Mouse (Mus musculus) ZHBTc4 (cell line): ENCODE results near the gene Rdh5.

ENCODE experiments used
- DNase-seq: peaks from one replicate; pipeline ENCODE4 v3.0.0-alpha.2; 2011; ENCODE audit warnings: low read depth, low spot score

The Rdh5 gene

GRCm38 (mm10) chr10:128904812-128905211, 17.9 kb downstream of the Rdh5 start:
- DNase-seq: no peak

- no peak for DNase-seq
Observed at GRCm38 (mm10) chr10:128902409-128902988, 20.2 kb downstream of the Rdh5 start.

- DNase-seq: no peak
Observed at GRCm38 (mm10) chr10:128901409-128901808, 21.3 kb downstream of the Rdh5 start.

- DNase-seq: peak; percentile 94
Observed at GRCm38 (mm10) chr10:128900698-128901097, 22.0 kb downstream of the Rdh5 start, which contains the start of gene Cd63. Gene Cd63, plus strand, starts transcription at chr10:128900989.

- DNase-seq: no peak
Observed at GRCm38 (mm10) chr10:128899759-128900490, 22.8 kb downstream of the Rdh5 start.

- DNase-seq: no peak
Observed at GRCm38 (mm10) chr10:128897501-128897900, 25.2 kb downstream of the Rdh5 start.

GRCm38 (mm10) chr10:128896807-128897206, 25.9 kb downstream of the Rdh5 start:
- DNase-seq: no peak

GRCm38 (mm10) chr10:128895952-128896693, 26.6 kb downstream of the Rdh5 start:
- DNase-seq: no peak

- peak; percentile 91 for DNase-seq
Observed at GRCm38 (mm10) chr10:128895437-128895836, 27.3 kb downstream of the Rdh5 start.

GRCm38 (mm10) chr10:128892246-128892645, 30.4 kb downstream of the Rdh5 start:
- no peak for DNase-seq

- peak; percentile 83 for DNase-seq
Observed at GRCm38 (mm10) chr10:128891296-128892094, 31.2 kb downstream of the Rdh5 start, which contains the start of gene Gdf11. Gene Gdf11, minus strand, starts transcription at chr10:128891718.

- no peak for DNase-seq
Observed at GRCm38 (mm10) chr10:128890383-128891295, 32.0 kb downstream of the Rdh5 start.

- no peak for DNase-seq
Observed at GRCm38 (mm10) chr10:128889846-128890245, 32.8 kb downstream of the Rdh5 start.

- peak; percentile 71 for DNase-seq
Observed at GRCm38 (mm10) chr10:128888941-128889827, 33.5 kb downstream of the Rdh5 start.

- no peak for DNase-seq
Observed at GRCm38 (mm10) chr10:128882067-128882466, 40.6 kb downstream of the Rdh5 start.

- DNase-seq: no peak
Observed at GRCm38 (mm10) chr10:128878811-128879210, 43.9 kb downstream of the Rdh5 start.

- no peak for DNase-seq
Observed at GRCm38 (mm10) chr10:128878291-128878690, 44.4 kb downstream of the Rdh5 start.

- DNase-seq: no peak
Observed at GRCm38 (mm10) chr10:128870341-128870740, 52.3 kb downstream of the Rdh5 start.

- no peak for DNase-seq
Observed at GRCm38 (mm10) chr10:128866518-128866917, 56.2 kb downstream of the Rdh5 start.
